23 mouse cellular contexts compared by ENCODE assay signal in the genomic region with DNA sequence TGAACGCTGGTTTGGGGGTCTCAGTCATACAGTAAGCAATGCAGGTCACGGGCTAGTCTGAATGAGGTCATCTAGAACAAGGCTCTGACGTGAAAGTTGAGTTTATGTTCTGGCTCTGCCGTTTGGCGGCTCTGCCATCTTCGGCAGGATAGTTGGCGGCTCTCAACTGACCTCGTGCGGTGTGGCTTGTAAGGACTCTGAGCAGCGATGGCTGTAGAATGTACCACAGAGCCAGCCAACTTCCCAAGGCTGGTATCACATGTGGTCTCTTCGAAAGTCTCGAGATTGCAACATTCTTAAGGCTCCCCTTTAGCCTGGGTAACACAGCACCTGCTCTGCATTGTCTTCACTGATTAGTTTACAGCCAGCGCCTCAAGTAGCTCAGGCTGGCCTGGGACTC.
"Had no signal": no experiment of that assay in that cellular context is flagged by ENCODE, and none has a peak within 500 bp of the region (broad histone marks: within the 10 kb centered on the region; RNA-seq: fewer than 3 reads in every experiment).

No protein-coding gene starts in this region.

- H3K9me3 ChIP-seq: heart, embryonic 10.5 days; heart, embryonic 12.5 days; hindbrain, embryonic 13.5 days; hindbrain, embryonic 15.5 days; limb, embryonic 10.5 days; limb, embryonic 12.5 days had no signal

- H3K36me3 ChIP-seq: heart, embryonic 10.5 days; heart, embryonic 12.5 days; hindbrain, embryonic 13.5 days; hindbrain, embryonic 15.5 days; limb, embryonic 10.5 days; limb, embryonic 12.5 days had no signal

- H3K27ac ChIP-seq: gastrocnemius, adult 2 months; heart, embryonic 10.5 days; hindbrain, embryonic 13.5 days; hindbrain, embryonic 15.5 days; hindbrain, postnatal 0 days; limb, embryonic 10.5 days; limb, embryonic 12.5 days; liver, embryonic 14.5 days had no signal

- H3K4me3 ChIP-seq: gastrocnemius, adult 2 months; heart, embryonic 10.5 days; heart, embryonic 12.5 days; hindbrain, embryonic 13.5 days; hindbrain, embryonic 15.5 days; layer of hippocampus, adult 2 months; left cerebral cortex, adult 2 months; limb, embryonic 10.5 days; limb, embryonic 12.5 days had no signal

- H3K4me1 ChIP-seq: hindbrain, embryonic 13.5 days; hindbrain, embryonic 15.5 days; limb, embryonic 10.5 days had no signal

- DNase-seq: gastrocnemius, adult 2 months; gastrocnemius, postnatal 10 days; gastrocnemius, postnatal 25 days; heart, adult 18-20 months; heart, postnatal 10 days; kidney, adult 2 months; kidney, adult 9 months; kidney, postnatal 10 days; kidney, postnatal 25 days; kidney, postnatal 4 days; liver had no signal

- H3K4me2 ChIP-seq: heart, embryonic 12.5 days; hindbrain, embryonic 13.5 days; hindbrain, embryonic 15.5 days; limb, embryonic 12.5 days; liver, embryonic 11.5 days had no signal

- ATAC-seq: hindbrain, postnatal 0 days; intestine, postnatal 0 days had no signal

- H3K9ac ChIP-seq: heart, embryonic 12.5 days; hindbrain, embryonic 13.5 days; hindbrain, embryonic 15.5 days; limb, embryonic 12.5 days; liver, embryonic 14.5 days had no signal

- H3K27me3 ChIP-seq: heart, embryonic 12.5 days; hindbrain, embryonic 13.5 days; hindbrain, embryonic 15.5 days; limb, embryonic 12.5 days had no signal
